Mouse (Mus musculus) intestine, postnatal 0 days (tissue): ENCODE measurements around the gene Samd4. TPM values are rescaled to one million over a fixed set of nuclear protein-coding genes. Genes with fewer than 3 reads are reported as not detected.

ENCODE experiments used
- ATAC-seq: fragments of 200-750 bp; cut with Nextera tagmentation; 2 replicates; pipeline ENCODE4 v1.8.0; 2017; ENCODE audit warnings: mild to moderate bottlenecking, moderate TSS enrichment, moderate library complexity
- H3K27ac ChIP-seq: fragments of 300-500 bp; sonication (generic); 2 replicates; pipeline ENCODE4 v1.5.1; 2014; ENCODE audit warnings: mild to moderate bottlenecking, low read depth, low read length, moderate library complexity
- H3K27me3 ChIP-seq: fragments of 300-500 bp; sonication (generic); replicated peaks from 2 replicates; pipeline ENCODE4 v1.6.1; 2014; ENCODE audit warnings: low read length, mixed read lengths; ENCODE audit not compliant: control insufficient read depth, insufficient read depth
- H3K36me3 ChIP-seq: fragments of 300-500 bp; sonication (generic); 2 replicates; pipeline ENCODE4 v1.6.1; 2014; ENCODE audit warnings: mild to moderate bottlenecking, moderate library complexity; ENCODE audit not compliant: control insufficient read depth, insufficient read depth
- H3K4me1 ChIP-seq: fragments of 300-500 bp; sonication (generic); replicated peaks from 2 replicates; pipeline ENCODE4 v1.6.1; 2014; ENCODE audit warnings: antibody characterized with exemption, low read length, mixed read lengths; ENCODE audit not compliant: control insufficient read depth, insufficient read depth
- H3K4me2 ChIP-seq: fragments of 300-500 bp; sonication (generic); replicated peaks from 2 replicates; pipeline ENCODE4 v1.6.1; 2014; ENCODE audit warnings: low read depth, mild to moderate bottlenecking, moderate library complexity
- H3K4me3 ChIP-seq: fragments of 300-500 bp; sonication (generic); 2 replicates; pipeline ENCODE4 v1.5.1; 2014; ENCODE audit warnings: low read depth, low read length
- H3K9ac ChIP-seq: fragments of 300-500 bp; sonication (generic); 2 replicates; pipeline ENCODE4 v1.6.1; 2014; ENCODE audit warnings: mild to moderate bottlenecking, low read depth, low read length
- H3K9me3 ChIP-seq: fragments of 300-500 bp; sonication (generic); 2 replicates; pipeline ENCODE4 v1.6.1; 2016; ENCODE audit warnings: mixed run types; ENCODE audit not compliant: control insufficient read depth
- CTCF ChIP-seq: sonication (generic); IDR thresholded peaks from 2 replicates; pipeline ENCODE4 v1.5.1; 2016; ENCODE audit warnings: low read depth, mild to moderate bottlenecking, control low read depth, antibody characterized with exemption, moderate library complexity
- WGBS: fragments of 180-500 bp; shearing (Covaris S2); extraction: QIAGEN DNeasy Blood & Tissue Kit; methylation state at CpG from one replicate; pipeline ENCODE4 v1.1.7; 2014; 5-methylcytosine and 5-hydroxymethylcytosine counted together
- polyA plus RNA-seq: library from polyadenylated mRNA; unstranded; fragments of >200 nt; fragmentation: Nextera tagmentation; extraction: Ambion mirVana; gene quantifications from 2 replicates; pipeline ENCODE4 v1.2.1, GENCODE M21; 2015

Samd4 gene
- polyA plus RNA-seq, 1 experiment from 2014 or later: 3.1 TPM

DNA sequence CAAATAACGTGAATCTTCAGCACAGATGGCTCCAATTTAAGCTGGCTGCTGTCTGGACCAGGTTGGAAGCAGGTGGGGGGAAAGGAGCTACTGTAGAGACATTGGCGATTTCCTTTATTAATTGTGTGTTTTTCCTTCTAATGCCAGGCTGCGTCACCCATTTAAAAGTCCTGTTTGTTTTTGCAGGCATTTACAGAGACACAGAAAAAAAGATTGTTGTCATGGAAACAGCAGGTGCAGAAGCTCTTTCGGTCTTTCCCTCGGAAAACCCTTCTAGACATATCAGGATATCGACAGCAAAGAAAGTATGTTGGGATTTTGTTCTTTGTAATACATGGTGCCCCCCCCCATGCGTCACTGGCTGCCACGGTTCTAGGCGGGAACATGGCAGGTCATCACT is 200.7 kb downstream of the Samd4 start:
- H3K36me3 ChIP-seq: no peaks in the 10 kb centered on the region
- 64% methylated on average over 9 of the region's 9 CpGs for WGBS
- no peak for TF ChIP-seq CTCF
- no peak overlapping the region for H3K4me3 ChIP-seq
- no peak overlapping the region for H3K9ac ChIP-seq
- no peaks in the 10 kb centered on the region for H3K27me3 ChIP-seq
- H3K4me1 ChIP-seq: no peaks in the 10 kb centered on the region
- H3K9me3 ChIP-seq: no peaks in the 10 kb centered on the region
- no peak overlapping the region for H3K4me2 ChIP-seq
- no peak overlapping the region for H3K27ac ChIP-seq
- ATAC-seq: no peak

DNA sequence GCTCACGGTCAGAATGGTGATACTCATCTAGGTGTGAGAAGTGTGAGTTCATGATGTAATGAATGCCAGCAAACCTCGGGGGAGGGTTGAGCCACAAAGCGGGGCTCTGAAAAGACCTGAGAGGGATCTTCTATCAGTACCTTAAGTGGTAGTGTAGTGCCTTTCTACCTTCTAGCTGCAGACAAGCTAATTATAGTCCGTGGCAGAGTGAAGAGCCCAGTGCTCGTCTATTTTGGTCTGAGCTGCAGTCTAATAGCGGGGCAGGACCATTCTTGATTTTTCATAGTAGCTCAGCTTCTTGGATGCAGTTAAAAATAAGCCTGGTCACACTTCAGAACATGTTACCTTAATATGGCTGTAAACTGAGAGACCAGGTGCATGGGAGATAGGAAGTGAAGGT is 201.2 kb downstream of the Samd4 start:
- 77% methylated on average over 6 of the region's 6 CpGs for WGBS
- Histone ChIP-seq H3K4me1 (no peaks in the 10 kb centered on the region), H3K9me3 (no peaks in the 10 kb centered on the region), H3K27ac (no peak overlapping the region), H3K27me3 (no peaks in the 10 kb centered on the region), H3K9ac (no peak overlapping the region), H3K4me2 (no peak overlapping the region), H3K4me3 (no peak overlapping the region), H3K36me3 (no peaks in the 10 kb centered on the region)
- TF ChIP-seq CTCF: no peak
- ATAC-seq: no peak

DNA sequence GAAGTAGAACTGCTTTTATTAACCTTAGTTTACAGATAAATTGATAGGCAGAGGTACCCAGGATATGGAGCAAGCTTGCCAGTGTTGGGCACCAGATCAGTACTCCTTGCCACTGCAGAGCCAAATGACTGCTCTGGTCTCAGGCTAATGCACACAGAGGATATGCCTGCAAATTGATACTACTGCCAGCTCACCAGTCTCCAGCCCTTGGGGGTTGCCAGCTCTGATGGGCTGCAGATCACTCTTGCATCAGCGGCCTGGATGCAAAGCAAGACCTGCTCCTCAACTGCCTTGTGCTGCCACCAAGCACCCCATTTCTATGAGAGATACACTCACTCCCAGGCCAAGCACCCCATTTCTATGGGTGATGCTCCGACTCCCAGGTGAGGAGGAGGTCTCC is 202.0 kb downstream of the Samd4 start:
- Histone ChIP-seq H3K9me3 (no peaks in the 10 kb centered on the region), H3K36me3 (no peaks in the 10 kb centered on the region), H3K4me2 (no peak overlapping the region), H3K27me3 (no peaks in the 10 kb centered on the region), H3K9ac (no peak overlapping the region), H3K4me1 (no peaks in the 10 kb centered on the region), H3K27ac (no peak overlapping the region), H3K4me3 (no peak overlapping the region)
- 87% methylated on average over 2 of the region's 2 CpGs for WGBS
- no peak for ATAC-seq
- no peak for TF ChIP-seq CTCF

DNA sequence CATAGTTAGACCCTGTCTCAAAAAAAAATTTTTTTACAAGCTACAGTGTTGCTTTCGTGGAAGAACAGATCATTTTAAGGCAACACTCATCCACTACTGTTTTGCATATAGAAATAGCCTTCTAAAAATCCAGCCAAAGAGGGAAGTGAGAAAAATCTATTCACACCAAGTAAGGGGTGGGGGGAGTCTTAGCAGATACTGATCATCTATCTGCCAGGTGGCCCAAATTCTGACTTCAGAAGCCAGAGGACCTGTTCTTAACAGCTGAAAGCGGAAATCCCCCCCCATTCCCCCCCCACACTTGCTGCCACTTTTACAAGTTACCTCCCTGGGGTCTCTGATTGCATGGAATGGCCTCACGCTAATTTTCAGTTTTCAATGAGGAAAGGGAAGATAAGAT is 203.5 kb downstream of the Samd4 start:
- no peak overlapping the region for H3K4me3 ChIP-seq
- 0 out of 2 replicates have a peak, but pooled peaks cover 3% of the 10 kb centered on the region for H3K36me3 ChIP-seq
- 64% methylated on average over 3 of the region's 3 CpGs for WGBS
- no peaks in the 10 kb centered on the region for H3K9me3 ChIP-seq
- H3K4me2 ChIP-seq: no peak overlapping the region; the same call in 1 of the 2 replicates
- H3K27ac ChIP-seq: no peak overlapping the region
- no peak for TF ChIP-seq CTCF
- H3K4me1 ChIP-seq: no peaks in the 10 kb centered on the region
- no peak for ATAC-seq
- H3K27me3 ChIP-seq: no peaks in the 10 kb centered on the region
- H3K9ac ChIP-seq: no peak overlapping the region

DNA sequence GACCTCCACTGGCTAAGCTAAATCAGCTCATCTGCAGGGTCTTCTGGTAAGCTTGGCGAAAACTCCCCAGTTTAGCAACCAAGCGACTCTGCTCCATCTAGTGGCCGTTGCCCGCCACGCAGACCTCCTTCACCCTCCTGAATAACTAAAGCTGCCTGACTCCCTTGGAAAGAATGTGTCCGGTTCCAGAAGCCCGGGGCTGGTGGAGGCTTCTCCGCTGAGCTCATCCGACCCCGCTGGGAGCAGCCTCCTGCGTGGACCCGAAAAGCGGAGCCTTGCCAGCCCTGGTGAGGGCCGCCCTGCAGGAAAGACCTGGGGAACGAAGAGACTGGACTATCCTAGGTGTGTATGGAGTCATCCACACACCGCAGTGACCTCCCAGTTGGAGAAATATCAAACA is 204.1 kb downstream of the Samd4 start:
- no peaks in the 10 kb centered on the region for H3K27me3 ChIP-seq
- peak; percentile 31; the same call in 1 of the 2 replicates for ATAC-seq
- no peak overlapping the region for H3K9ac ChIP-seq
- H3K4me2 ChIP-seq: peak overlapping the region; percentile 70
- H3K9me3 ChIP-seq: no peaks in the 10 kb centered on the region
- no peak overlapping the region for H3K27ac ChIP-seq
- H3K4me3 ChIP-seq: peak overlapping the region; percentile 31
- WGBS: 6% methylated on average over 16 of the region's 16 CpGs
- H3K36me3 ChIP-seq: 0 out of 2 replicates have a peak, but pooled peaks cover 3% of the 10 kb centered on the region
- TF ChIP-seq CTCF: peak; percentile 90
- H3K4me1 ChIP-seq: no peaks in the 10 kb centered on the region

DNA sequence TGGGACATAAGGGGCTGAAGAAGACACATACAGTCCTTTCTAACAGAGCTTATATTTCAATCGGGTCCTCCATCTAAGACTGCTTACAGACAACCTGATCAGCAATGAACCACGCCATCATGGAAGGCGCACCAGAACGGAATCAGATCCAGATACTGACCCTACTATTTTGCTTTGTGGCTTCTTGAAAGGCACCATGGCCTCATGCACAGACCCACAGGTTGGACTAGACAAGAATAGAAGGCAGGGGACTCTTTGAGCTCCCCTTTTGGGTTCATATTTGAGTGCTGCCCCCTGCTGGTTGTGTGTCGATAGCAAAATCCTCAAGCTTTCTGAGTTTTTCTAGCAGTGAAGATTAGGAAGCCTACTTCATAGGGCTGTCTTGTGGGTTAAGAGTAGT is 204.5 kb downstream of the Samd4 start:
- peak overlapping the region; percentile 70 for H3K4me2 ChIP-seq
- H3K4me3 ChIP-seq: peak overlapping the region; percentile 31
- 0 out of 2 replicates have a peak, but pooled peaks have one; percentile 3 for ATAC-seq
- H3K9me3 ChIP-seq: no peaks in the 10 kb centered on the region
- no peaks in the 10 kb centered on the region for H3K27me3 ChIP-seq
- 0 out of 2 replicates have a peak, but pooled peaks cover 3% of the 10 kb centered on the region for H3K36me3 ChIP-seq
- WGBS: 29% methylated on average over 5 of the region's 5 CpGs
- H3K27ac ChIP-seq: no peak overlapping the region
- no peaks in the 10 kb centered on the region for H3K4me1 ChIP-seq
- H3K9ac ChIP-seq: no peak overlapping the region
- TF ChIP-seq CTCF: peak; percentile 83
